Mouse (Mus musculus): ENCODE results near the gene Gfra4. TPM values are rescaled to one million over a fixed set of nuclear protein-coding genes. Genes with fewer than 3 reads are reported as not detected.
"Not testable (repeated sequence)": the region's sequence is repeated elsewhere in the genome, so short reads cannot be mapped to it uniquely, and the experiment has no call there.

Gfra4 gene
- polyA plus RNA-seq, 1 experiment from 2014 or later: 10.9 TPM

GRCm38 (mm10) chr2:131044354-131044852, 1.5 kb upstream of the Gfra4 start:
- DNase-seq (ENCODE audit: low spot score): peak; percentile 32
- WGBS: 9% methylated on average over 7 of the region's 7 CpGs
- Histone ChIP-seq H3K4me1 (ENCODE audit: control insufficient read depth, insufficient read depth, low read length) (0 out of 2 replicates have a peak, but pooled peaks cover 8% of the 10 kb centered on the region), H3K36me3 (ENCODE audit: control insufficient read depth, insufficient read depth, low read length) (no peaks in the 10 kb centered on the region), H3K27me3 (ENCODE audit: control insufficient read depth, insufficient read depth, low read length) (peaks cover 31% of the 10 kb centered on the region), H3K4me3 (ENCODE audit: low read depth, low read length) (no peak overlapping the region), H3K9ac (ENCODE audit: low read length) (no peak overlapping the region), H3K27ac (replicated peaks; ENCODE audit: low read depth, low read length) (no peak overlapping the region), H3K9me3 (ENCODE audit: control insufficient read depth, low read length) (no peaks in the 10 kb centered on the region), H3K4me2 (ENCODE audit: low read depth, severe bottlenecking) (no peak overlapping the region)
- no peak for ATAC-seq (ENCODE audit: insufficient number of reproducible peaks, low FRiP score, low TSS enrichment, low read depth)

GRCm38 (mm10) chr2:131040854-131041825, 1.7 kb downstream of the Gfra4 start:
- WGBS: 3% methylated on average over 100 of the region's 115 CpGs
- H3K4me2 ChIP-seq (ENCODE audit: low read depth, severe bottlenecking): peak overlapping the region; percentile 99
- H3K4me3 ChIP-seq (ENCODE audit: low read depth, low read length): peak overlapping the region; percentile 56
- H3K9me3 ChIP-seq (ENCODE audit: control insufficient read depth, low read length): no peaks in the 10 kb centered on the region
- 0 out of 2 replicates have a peak, but pooled peaks cover 8% of the 10 kb centered on the region for H3K4me1 ChIP-seq (ENCODE audit: control insufficient read depth, insufficient read depth, low read length)
- H3K27me3 ChIP-seq (ENCODE audit: control insufficient read depth, insufficient read depth, low read length): peaks cover 31% of the 10 kb centered on the region
- H3K9ac ChIP-seq (ENCODE audit: low read length): peak overlapping the region; percentile 70
- H3K27ac ChIP-seq (replicated peaks; ENCODE audit: low read depth, low read length): no peak overlapping the region
- peak; percentile 60 for DNase-seq (ENCODE audit: low spot score)
- ATAC-seq (ENCODE audit: insufficient number of reproducible peaks, low FRiP score, low TSS enrichment, low read depth): peak; percentile 65; the same call in 1 of the 2 replicates
- no peaks in the 10 kb centered on the region for H3K36me3 ChIP-seq (ENCODE audit: control insufficient read depth, insufficient read depth, low read length)

- no peak overlapping the region for H3K4me2 ChIP-seq (ENCODE audit: low read depth, severe bottlenecking)
- no peaks in the 10 kb centered on the region for H3K9me3 ChIP-seq (ENCODE audit: control insufficient read depth, low read length)
- H3K4me3 ChIP-seq (ENCODE audit: low read depth, low read length): no peak overlapping the region
- ATAC-seq (ENCODE audit: insufficient number of reproducible peaks, low FRiP score, low TSS enrichment, low read depth) (no peak), DNase-seq (ENCODE audit: low spot score) (no peak)
- 0 out of 2 replicates have a peak, but pooled peaks cover 8% of the 10 kb centered on the region for H3K4me1 ChIP-seq (ENCODE audit: control insufficient read depth, insufficient read depth, low read length)
- WGBS: 82% methylated on average over 5 of the region's 5 CpGs
- peaks cover 31% of the 10 kb centered on the region for H3K27me3 ChIP-seq (ENCODE audit: control insufficient read depth, insufficient read depth, low read length)
- no peaks in the 10 kb centered on the region for H3K36me3 ChIP-seq (ENCODE audit: control insufficient read depth, insufficient read depth, low read length)
- H3K9ac ChIP-seq (ENCODE audit: low read length): no peak overlapping the region
- no peak overlapping the region for H3K27ac ChIP-seq (replicated peaks; ENCODE audit: low read depth, low read length)
Observed at GRCm38 (mm10) chr2:131038675-131039074, 4.2 kb downstream of the Gfra4 start.

DNA sequence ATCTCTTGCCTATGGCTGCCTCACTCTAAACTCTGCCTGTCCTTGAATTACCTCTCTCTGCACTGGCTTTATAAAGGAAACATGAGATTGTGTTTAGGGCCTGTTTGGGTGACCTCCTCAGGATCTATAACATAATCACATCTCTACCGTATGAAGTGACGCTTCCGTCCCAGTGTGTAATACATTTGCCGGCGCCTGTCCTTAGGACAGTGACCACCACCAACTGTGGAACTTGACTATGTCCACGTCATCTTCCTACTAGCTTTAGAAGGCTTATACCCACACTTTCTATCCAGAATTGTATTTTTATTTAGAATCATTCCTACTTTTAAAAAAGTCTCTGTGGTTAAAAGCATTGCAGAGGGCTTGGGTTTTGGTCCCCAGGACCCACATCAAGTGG, 4.7 kb downstream of the Gfra4 start:
- Histone ChIP-seq H3K4me3 (ENCODE audit: low read depth, low read length) (no peak overlapping the region), H3K9ac (ENCODE audit: low read length) (no peak overlapping the region), H3K4me2 (ENCODE audit: low read depth, severe bottlenecking) (no peak overlapping the region), H3K4me1 (ENCODE audit: control insufficient read depth, insufficient read depth, low read length) (0 out of 2 replicates have a peak, but pooled peaks cover 8% of the 10 kb centered on the region), H3K27me3 (ENCODE audit: control insufficient read depth, insufficient read depth, low read length) (peaks cover 31% of the 10 kb centered on the region), H3K36me3 (ENCODE audit: control insufficient read depth, insufficient read depth, low read length) (no peaks in the 10 kb centered on the region), H3K27ac (replicated peaks; ENCODE audit: low read depth, low read length) (no peak overlapping the region), H3K9me3 (ENCODE audit: control insufficient read depth, low read length) (no peaks in the 10 kb centered on the region)
- DNase-seq (ENCODE audit: low spot score) (no peak), ATAC-seq (ENCODE audit: insufficient number of reproducible peaks, low FRiP score, low TSS enrichment, low read depth) (no peak)
- 90% methylated on average over 6 of the region's 6 CpGs for WGBS

- Histone ChIP-seq H3K9me3 (ENCODE audit: control insufficient read depth, low read length) (no peaks in the 10 kb centered on the region), H3K27me3 (ENCODE audit: control insufficient read depth, insufficient read depth, low read length) (peaks cover 29% of the 10 kb centered on the region), H3K36me3 (ENCODE audit: control insufficient read depth, insufficient read depth, low read length) (no peaks in the 10 kb centered on the region), H3K4me2 (ENCODE audit: low read depth, severe bottlenecking) (no peak overlapping the region), H3K9ac (ENCODE audit: low read length) (no peak overlapping the region), H3K27ac (replicated peaks; ENCODE audit: low read depth, low read length) (no peak overlapping the region), H3K4me1 (ENCODE audit: control insufficient read depth, insufficient read depth, low read length) (0 out of 2 replicates have a peak, but pooled peaks cover 8% of the 10 kb centered on the region), H3K4me3 (ENCODE audit: low read depth, low read length) (no peak overlapping the region)
- 61% methylated on average over 17 of the region's 17 CpGs for WGBS
- ATAC-seq (ENCODE audit: insufficient number of reproducible peaks, low FRiP score, low TSS enrichment, low read depth) (no peak), DNase-seq (ENCODE audit: low spot score) (no peak)
Observed at GRCm38 (mm10) chr2:131037226-131037990, 5.5 kb downstream of the Gfra4 start.

DNA sequence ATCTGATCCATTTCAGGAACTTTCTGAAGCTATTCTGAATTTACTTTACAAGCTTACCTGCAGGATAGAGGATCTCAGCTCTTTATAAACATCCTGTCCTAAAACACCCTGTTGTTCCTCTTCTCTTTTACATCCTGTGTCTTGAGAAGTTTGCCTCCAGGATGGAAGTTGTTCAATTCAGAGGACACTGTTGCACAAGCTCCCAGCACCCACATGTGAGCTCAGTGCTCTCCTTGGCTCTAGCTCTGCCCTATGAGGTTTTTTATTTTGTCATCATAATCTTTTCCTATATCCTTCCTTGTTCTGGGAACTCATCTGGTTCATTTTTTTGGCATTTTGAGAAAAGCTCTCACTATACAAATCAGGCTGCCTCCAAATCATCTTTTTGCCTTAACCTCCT, 6.1 kb downstream of the Gfra4 start:
- Histone ChIP-seq H3K27ac (replicated peaks; ENCODE audit: low read depth, low read length) (no peak overlapping the region), H3K9ac (ENCODE audit: low read length) (no peak overlapping the region), H3K4me2 (ENCODE audit: low read depth, severe bottlenecking) (no peak overlapping the region), H3K36me3 (ENCODE audit: control insufficient read depth, insufficient read depth, low read length) (no peaks in the 10 kb centered on the region), H3K4me1 (ENCODE audit: control insufficient read depth, insufficient read depth, low read length) (0 out of 2 replicates have a peak, but pooled peaks cover 8% of the 10 kb centered on the region), H3K9me3 (ENCODE audit: control insufficient read depth, low read length) (no peaks in the 10 kb centered on the region), H3K4me3 (ENCODE audit: low read depth, low read length) (no peak overlapping the region), H3K27me3 (ENCODE audit: control insufficient read depth, insufficient read depth, low read length) (peaks cover 22% of the 10 kb centered on the region)
- no peak for DNase-seq (ENCODE audit: low spot score)
- ATAC-seq (ENCODE audit: insufficient number of reproducible peaks, low FRiP score, low TSS enrichment, low read depth): no peak

- H3K4me3 ChIP-seq (ENCODE audit: low read depth, low read length): no peak overlapping the region
- H3K27me3 ChIP-seq (ENCODE audit: control insufficient read depth, insufficient read depth, low read length): peaks cover 18% of the 10 kb centered on the region
- H3K27ac ChIP-seq (replicated peaks; ENCODE audit: low read depth, low read length): no peak overlapping the region
- no peaks in the 10 kb centered on the region for H3K9me3 ChIP-seq (ENCODE audit: control insufficient read depth, low read length)
- no peak overlapping the region for H3K9ac ChIP-seq (ENCODE audit: low read length)
- no peak for ATAC-seq (ENCODE audit: insufficient number of reproducible peaks, low FRiP score, low TSS enrichment, low read depth)
- 0 out of 2 replicates have a peak, but pooled peaks cover 5% of the 10 kb centered on the region for H3K4me1 ChIP-seq (ENCODE audit: control insufficient read depth, insufficient read depth, low read length)
- H3K36me3 ChIP-seq (ENCODE audit: control insufficient read depth, insufficient read depth, low read length): no peaks in the 10 kb centered on the region
- H3K4me2 ChIP-seq (ENCODE audit: low read depth, severe bottlenecking): no peak overlapping the region
- no peak for DNase-seq (ENCODE audit: low spot score)
- 88% methylated on average over 2 of the region's 2 CpGs for WGBS
Observed at GRCm38 (mm10) chr2:131036343-131036742, 6.5 kb downstream of the Gfra4 start.

- H3K27me3 ChIP-seq (ENCODE audit: control insufficient read depth, insufficient read depth, low read length); H3K4me3 ChIP-seq (ENCODE audit: low read depth, low read length); H3K4me2 ChIP-seq (ENCODE audit: low read depth, severe bottlenecking); H3K9ac ChIP-seq (ENCODE audit: low read length); H3K27ac ChIP-seq (replicated peaks; ENCODE audit: low read depth, low read length); DNase-seq (ENCODE audit: low spot score); ATAC-seq (ENCODE audit: insufficient number of reproducible peaks, low FRiP score, low TSS enrichment, low read depth); H3K4me1 ChIP-seq (ENCODE audit: control insufficient read depth, insufficient read depth, low read length); H3K36me3 ChIP-seq (ENCODE audit: control insufficient read depth, insufficient read depth, low read length); H3K9me3 ChIP-seq (ENCODE audit: control insufficient read depth, low read length): not testable (repeated sequence)
- WGBS: 62% methylated on average over 1 of the region's 1 CpGs
Observed at GRCm38 (mm10) chr2:131031406-131031805, 11.5 kb downstream of the Gfra4 start.
